Mouse (Mus musculus): ENCODE data around the gene Ctnna3.

DNA sequence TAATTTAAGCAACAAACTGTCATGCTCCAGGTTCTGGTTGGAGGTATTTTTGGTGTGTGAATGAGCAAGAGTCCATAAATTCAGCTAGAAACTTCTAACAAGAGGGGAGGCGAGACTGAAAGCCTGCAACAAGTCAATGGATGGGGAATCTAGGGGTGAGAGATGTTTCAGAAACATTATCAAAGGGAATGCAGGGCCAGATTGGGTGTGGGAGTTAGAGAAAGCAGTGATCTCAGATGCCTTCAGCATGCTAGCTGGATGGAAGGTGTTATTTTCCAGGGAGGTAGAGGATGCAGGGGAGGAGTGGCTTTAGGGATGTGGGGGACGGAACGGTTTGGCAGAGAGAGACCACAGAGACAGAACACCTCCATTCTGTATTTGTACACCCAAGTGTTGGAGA lies 785.7 kb downstream of the Ctnna3 start:
- TF ChIP-seq CTCF (IDR thresholded peaks at IDR 0.05; ENCODE audit: low read depth): no peak
- TF ChIP-seq EP300 (IDR thresholded peaks at IDR 0.05; ENCODE audit: low read depth): no peak
